Mouse (Mus musculus): ENCODE data around the gene Prkrip1. TPM values are rescaled to one million over a fixed set of nuclear protein-coding genes. Genes with fewer than 3 reads are reported as not detected.

The Prkrip1 gene
- total RNA-seq, 2 experiments from 2014 or later, result 35.3 to 38.3 TPM

Other genes with a start within 250 kb of the Prkrip1 start
- 1 to 10 TPM; 1.3 to 1.6 TPM for gene Ssc4d, start 224.4 kb downstream of the Prkrip1 start, total RNA-seq (2021)
- not detected for gene Zp3, start 218.9 kb downstream of the Prkrip1 start, total RNA-seq (2021)
- 10 to 100 TPM; 12.9 to 14.4 TPM for gene Dtx2, start 204.2 kb downstream of the Prkrip1 start, total RNA-seq (2021)
- under 1 TPM; 0.10 to 0.23 TPM for gene Upk3b, start 160.5 kb downstream of the Prkrip1 start, total RNA-seq (2021)
- under 1 TPM; 0.26 to 0.66 TPM for gene Upk3bl, start 144.5 kb downstream of the Prkrip1 start, total RNA-seq (2021)
- gene Rasa4, start 115.0 kb downstream of the Prkrip1 start, total RNA-seq (2021), result 1 to 10 TPM; 7.4 TPM
- gene Polr2j, start 82.3 kb downstream of the Prkrip1 start, total RNA-seq (2021), result 10 to 100 TPM; 81.3 to 86.7 TPM
- 10 to 100 TPM; 10.2 to 11.7 TPM for gene Lrwd1, start 62.9 kb downstream of the Prkrip1 start, total RNA-seq (2021)
- gene Alkbh4, start 62.8 kb downstream of the Prkrip1 start, total RNA-seq (2021), result 1 to 10 TPM; 8.4 to 8.6 TPM
- 1 to 10 TPM; 8.3 to 9.6 TPM for gene Orai2, start 28.2 kb downstream of the Prkrip1 start, total RNA-seq (2021)
- gene Sh2b2, start 47.6 kb upstream of the Prkrip1 start, total RNA-seq (2021), result 10 to 100 TPM; 19.5 to 19.6 TPM